23 mouse cellular contexts compared by ENCODE assay signal in genomic region chr8:50276346-50276745, GRCm38 (mm10).
DNase-seq lines count a peak whose midpoint lies in the region; ATAC-seq lines count a peak whose summit lies in the region.
"Had no signal": no experiment of that assay in that cellular context is flagged by ENCODE, and none has a peak within 500 bp of the region (broad histone marks: within the 10 kb centered on the region; RNA-seq: fewer than 3 reads in every experiment).

No protein-coding gene starts in this region.

- H3K36me3 ChIP-seq in forebrain, embryonic 14.5 days (ENCODE audit: control insufficient read depth, insufficient read depth, low read length): no peaks in the 10 kb centered on the region
- no peaks in the 10 kb centered on the region for H3K36me3 ChIP-seq in forebrain, embryonic 10.5 days (replicated peaks)
- H3K36me3 ChIP-seq: embryonic facial prominence, embryonic 15.5 days; heart, embryonic 10.5 days; hindbrain, embryonic 13.5 days had no signal

- peak; percentile 87 for DNase-seq in forebrain, embryonic 14.5 days (ENCODE audit: low spot score)
- no peak for DNase-seq in forebrain, embryonic 10.5 days (ENCODE audit: extremely low spot score, low spot score)
- DNase-seq in frontal cortex, postnatal 36 days (ENCODE audit: low spot score in 2 of 2): peak; percentile 11 to 57
- no peak for DNase-seq in frontal cortex, postnatal 10 days (ENCODE audit: low spot score in 2 of 2)
- peak; percentile 39 for DNase-seq in brain, adult 2 months (ENCODE audit: low read depth, low spot score)
- peak; percentile 42 for DNase-seq in brain, embryonic 18.5 days (ENCODE audit: low read depth, low spot score)
- DNase-seq in kidney, adult 18-20 months: no peak
- DNase-seq in thymus, postnatal 14 days: no peak
- DNase-seq: adrenal gland, adult 2 months; adrenal gland, postnatal 25 days; cerebellum, adult 18-20 months; cerebellum, adult 9-11 months; cerebellum, postnatal 36 days; gastrocnemius, postnatal 10 days; heart, adult 18-20 months; heart, postnatal 10 days; kidney, adult 11 months had no signal

- H3K27me3 ChIP-seq in forebrain, embryonic 14.5 days (replicated peaks; ENCODE audit: control insufficient read depth, insufficient read depth, low read length): no peaks in the 10 kb centered on the region
- H3K27me3 ChIP-seq in forebrain, embryonic 10.5 days (ENCODE audit: poor library complexity, severe bottlenecking): no peaks in the 10 kb centered on the region
- H3K27me3 ChIP-seq: CH12.LX; embryonic facial prominence, embryonic 15.5 days; hindbrain, embryonic 13.5 days had no signal

- H3K4me3 ChIP-seq in forebrain, embryonic 14.5 days (ENCODE audit: low read depth, low read length): no peak overlapping the region
- H3K4me3 ChIP-seq in forebrain, embryonic 10.5 days: no peak overlapping the region
- H3K4me3 ChIP-seq: embryonic facial prominence, embryonic 15.5 days; erythroblast, embryonic 14.5 days; heart, embryonic 10.5 days; hindbrain, embryonic 13.5 days had no signal

- 0 out of 2 replicates have a peak, but pooled peaks cover 2% of the 10 kb centered on the region for H3K4me1 ChIP-seq in forebrain, embryonic 14.5 days (ENCODE audit: control insufficient read depth, insufficient read depth, low read length)
- no peaks in the 10 kb centered on the region for H3K4me1 ChIP-seq in forebrain, embryonic 10.5 days
- H3K4me1 ChIP-seq: embryonic facial prominence, embryonic 15.5 days; heart, embryonic 10.5 days; hindbrain, embryonic 13.5 days had no signal

- peak; percentile 93 for ATAC-seq in forebrain, embryonic 14.5 days
- ATAC-seq: hindbrain, postnatal 0 days had no signal

- no peaks in the 10 kb centered on the region for H3K9me3 ChIP-seq in forebrain, embryonic 14.5 days (replicated peaks; ENCODE audit: control insufficient read depth, low read length)
- H3K9me3 ChIP-seq in forebrain, embryonic 10.5 days: no peaks in the 10 kb centered on the region
- H3K9me3 ChIP-seq: embryonic facial prominence, embryonic 15.5 days; heart, embryonic 10.5 days; hindbrain, embryonic 13.5 days had no signal

- H3K4me2 ChIP-seq in forebrain, embryonic 14.5 days (ENCODE audit: low read length): no peak overlapping the region
- H3K4me2 ChIP-seq: embryonic facial prominence, embryonic 15.5 days; hindbrain, embryonic 13.5 days had no signal

- 66% methylated on average over 1 of the region's 1 CpGs for WGBS in forebrain, embryonic 14.5 days
- WGBS in forebrain, embryonic 10.5 days: 83% methylated on average over 1 of the region's 1 CpGs

- no peak overlapping the region for H3K27ac ChIP-seq in forebrain, embryonic 14.5 days (ENCODE audit: low read depth, low read length)
- H3K27ac ChIP-seq in forebrain, embryonic 10.5 days: no peak overlapping the region
- H3K27ac ChIP-seq: embryonic facial prominence, embryonic 15.5 days; heart, embryonic 10.5 days; hindbrain, embryonic 13.5 days; hindbrain, postnatal 0 days had no signal

- H3K9ac ChIP-seq in forebrain, embryonic 14.5 days (ENCODE audit: low read length): no peak overlapping the region
- H3K9ac ChIP-seq: embryonic facial prominence, embryonic 15.5 days; hindbrain, embryonic 13.5 days had no signal

Comparison
In these comparisons a context has a peak if more than half of its experiments do, and no peak if none do; other contexts are left out.
1. DNase-seq: peak in forebrain, embryonic 14.5 days (single experiment), frontal cortex, postnatal 36 days (2 of 2), brain, adult 2 months (single experiment) and brain, embryonic 18.5 days (single experiment); none in forebrain, embryonic 10.5 days (single experiment), frontal cortex, postnatal 10 days (0 of 2), kidney, adult 18-20 months (single experiment) and thymus, postnatal 14 days (single experiment).